Mouse (Mus musculus) ovary, postnatal 10 days (tissue): ENCODE measurements around the gene Psme3.
A peak's percentile ranks its signal among the peaks of the same experiment; 100 is the strongest.

ENCODE experiments used
- DNase-seq: peaks from one replicate; pipeline ENCODE4 v3.0.0; 2022; ENCODE audit warnings: low spot score

Gene Psme3

DNA sequence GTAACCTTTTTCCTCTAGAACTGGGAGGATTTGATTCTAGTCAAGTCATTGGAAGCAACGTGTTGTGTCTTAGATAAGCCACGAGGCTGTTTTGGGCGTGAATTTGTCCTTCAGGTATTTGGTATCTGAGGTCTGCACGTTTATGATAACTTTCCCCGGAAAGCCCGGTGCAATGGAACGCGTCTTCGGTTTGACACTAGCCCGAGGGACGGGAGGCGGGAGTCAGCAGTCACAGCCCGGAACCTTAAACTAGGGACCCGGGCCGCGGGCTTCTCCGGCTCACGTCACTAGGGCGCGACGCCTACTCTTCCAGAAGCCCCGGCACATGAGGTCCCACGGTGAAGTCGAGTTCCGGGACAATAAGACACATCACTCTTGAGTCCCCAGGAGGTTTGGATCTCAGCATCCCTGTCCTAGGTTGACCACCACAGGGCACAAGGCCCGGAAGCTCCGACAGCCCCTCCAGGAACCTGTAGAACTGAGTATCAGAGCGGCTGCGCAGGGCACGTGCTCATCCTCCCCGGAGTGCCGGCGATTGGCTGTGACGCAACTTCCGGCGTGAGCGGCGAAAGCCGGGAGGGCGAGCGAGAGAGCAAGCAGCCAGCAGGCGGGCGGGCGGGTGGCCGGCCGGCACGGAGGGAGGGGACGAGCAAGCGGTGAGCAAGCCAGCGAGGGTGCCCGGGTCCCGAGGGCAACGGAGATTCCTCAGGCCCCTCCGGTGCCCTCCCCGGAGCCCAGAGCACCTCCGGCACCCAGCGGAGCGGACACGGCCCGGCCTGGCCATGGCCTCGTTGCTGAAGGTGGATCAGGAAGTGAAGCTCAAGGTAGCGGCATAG lies at the start of gene Psme3:
Gene Psme3 (plus strand): TSS at position 549 of the 836 bp plus-strand sequence.
- DNase-seq: peak; percentile 87

DNA sequence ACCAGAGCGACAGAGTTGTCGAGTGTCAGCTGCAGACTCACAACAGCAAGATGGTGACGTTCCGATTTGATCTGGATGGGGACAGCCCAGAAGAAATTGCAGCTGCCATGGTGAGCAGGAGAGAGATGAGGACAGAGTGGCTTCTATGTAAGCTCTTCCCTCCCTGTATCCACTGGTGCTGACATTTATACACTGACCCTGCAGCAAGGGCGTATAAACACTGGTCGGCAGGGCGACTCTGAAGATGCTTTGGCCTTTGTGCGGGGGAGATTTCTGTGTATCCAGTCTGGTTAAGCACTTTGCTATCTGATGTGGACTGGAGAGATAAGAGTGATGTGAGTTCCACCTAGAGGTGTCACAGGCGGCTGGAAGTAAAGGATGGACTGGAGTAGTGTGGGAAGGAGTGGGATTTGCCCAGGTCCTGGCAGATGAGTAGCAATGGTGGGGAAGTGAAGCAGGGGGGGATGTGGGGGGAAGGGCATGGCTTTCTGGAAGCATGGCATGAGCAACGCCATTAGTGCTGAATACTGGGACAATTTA lies 46.4 kb upstream of the Psme3 start:
- no peak for DNase-seq

- DNase-seq: no peak
Observed at GRCm38 (mm10) chr11:101272446-101272845, 43.6 kb upstream of the Psme3 start.

DNA sequence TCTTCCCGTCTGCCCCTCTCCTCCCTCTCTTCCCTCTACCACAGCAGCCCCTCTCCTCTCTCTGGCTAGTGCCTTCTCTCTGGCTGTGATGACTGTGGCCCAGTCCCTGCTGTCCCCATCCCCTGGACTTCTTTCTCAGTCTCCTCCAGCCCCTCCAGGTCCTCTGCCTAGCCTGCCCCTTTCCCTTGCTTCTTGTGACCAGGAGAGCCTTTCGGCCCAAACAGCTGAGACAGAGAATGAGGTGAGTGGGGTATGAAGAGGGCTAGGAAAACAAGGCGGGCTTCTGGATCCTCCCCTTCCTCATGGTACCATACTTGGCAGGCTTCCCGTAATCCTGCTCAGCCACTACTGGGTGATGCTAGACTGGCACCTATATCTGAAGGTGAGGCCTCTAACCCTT lies 40.7 kb upstream of the Psme3 start:
- DNase-seq: no peak

- DNase-seq: no peak
Observed at GRCm38 (mm10) chr11:101276319-101277070, 39.5 kb upstream of the Psme3 start.

- no peak for DNase-seq
Observed at GRCm38 (mm10) chr11:101277381-101278222, 38.4 kb upstream of the Psme3 start.

- DNase-seq: peak; percentile 63
Observed at GRCm38 (mm10) chr11:101278223-101279192, 37.5 kb upstream of the Psme3 start, which contains the start of the genes Cntd1 and Coa3. Cntd1 (plus strand) TSS chr11:101279012. Coa3 (minus strand) TSS chr11:101279114.

DNA sequence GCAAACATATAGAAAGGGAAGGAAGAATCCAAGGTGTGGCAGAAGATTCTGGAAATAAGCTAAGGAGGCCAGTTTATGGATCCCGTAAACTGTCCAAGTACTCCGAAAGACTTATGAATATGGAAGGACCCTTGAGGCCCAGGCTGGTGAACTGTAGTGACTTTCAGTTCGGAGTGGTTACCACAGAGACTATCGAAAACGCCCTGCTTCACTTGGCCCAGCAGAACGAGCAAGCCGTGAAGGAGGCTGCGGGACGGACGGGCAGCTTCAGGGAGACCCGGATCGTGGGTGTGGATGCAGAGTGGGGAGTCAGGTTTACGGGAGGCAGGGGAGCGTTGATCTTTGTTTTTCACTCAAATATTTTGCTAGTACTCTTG lies 36.8 kb upstream of the Psme3 start:
- DNase-seq: no peak

DNA sequence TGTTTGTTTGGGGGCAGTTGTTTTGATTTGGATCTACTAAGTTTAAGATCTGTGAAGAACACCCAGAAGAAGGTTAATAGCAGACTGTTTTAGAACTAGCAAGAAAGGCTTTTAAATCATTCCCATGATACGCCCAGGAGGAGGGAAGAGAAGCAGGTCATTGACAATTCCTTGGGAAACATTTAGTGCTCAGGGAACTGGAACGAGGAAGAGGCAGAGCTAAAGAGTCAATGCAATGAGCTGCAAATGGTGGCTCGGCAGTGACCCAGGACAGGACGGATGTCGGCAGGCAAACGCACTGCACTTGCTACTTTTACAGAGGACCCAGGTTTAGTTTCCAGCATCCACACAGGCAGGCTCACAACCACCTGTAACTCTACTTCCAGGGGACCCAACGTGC lies 35.2 kb upstream of the Psme3 start:
- no peak for DNase-seq

DNA sequence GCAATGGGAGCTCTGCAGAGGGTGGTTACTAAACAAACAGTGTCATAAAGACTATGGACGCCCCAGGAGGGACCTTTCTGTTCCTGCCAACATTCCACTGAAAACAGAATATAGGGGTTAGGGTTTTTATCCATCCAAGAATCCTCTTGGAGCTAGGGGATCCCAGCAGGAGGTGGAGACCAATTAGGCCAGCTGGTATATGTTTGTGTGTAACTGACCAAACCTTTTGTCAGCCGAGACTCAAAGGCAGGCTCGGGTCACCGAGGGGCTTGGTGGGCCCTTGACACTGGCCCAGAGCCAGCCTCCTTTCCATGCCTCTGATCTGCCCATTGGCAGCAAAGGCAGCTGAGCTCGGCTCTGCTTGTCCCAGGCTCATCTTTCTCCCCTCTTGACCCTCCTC lies 33.1 kb upstream of the Psme3 start:
- DNase-seq: no peak

DNA sequence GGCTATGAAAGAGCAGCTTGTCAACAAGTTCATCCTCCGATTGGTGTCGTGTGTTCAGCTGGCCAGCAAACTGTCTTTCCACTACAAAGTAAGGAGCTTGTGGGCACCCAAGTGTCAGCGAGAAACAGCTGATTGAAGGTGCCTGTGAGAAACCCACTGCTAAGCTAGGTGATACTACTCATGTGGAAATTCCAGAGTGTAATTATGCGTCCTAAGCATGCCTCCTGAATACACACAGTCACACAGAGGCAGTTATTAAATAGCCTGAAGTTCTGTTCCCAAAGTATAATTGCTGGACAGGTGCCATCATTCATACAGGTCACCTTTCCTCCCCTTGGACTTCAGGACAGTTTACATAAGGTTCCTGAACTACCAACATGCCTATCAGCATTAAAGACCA lies 32.2 kb upstream of the Psme3 start:
- no peak for DNase-seq

DNA sequence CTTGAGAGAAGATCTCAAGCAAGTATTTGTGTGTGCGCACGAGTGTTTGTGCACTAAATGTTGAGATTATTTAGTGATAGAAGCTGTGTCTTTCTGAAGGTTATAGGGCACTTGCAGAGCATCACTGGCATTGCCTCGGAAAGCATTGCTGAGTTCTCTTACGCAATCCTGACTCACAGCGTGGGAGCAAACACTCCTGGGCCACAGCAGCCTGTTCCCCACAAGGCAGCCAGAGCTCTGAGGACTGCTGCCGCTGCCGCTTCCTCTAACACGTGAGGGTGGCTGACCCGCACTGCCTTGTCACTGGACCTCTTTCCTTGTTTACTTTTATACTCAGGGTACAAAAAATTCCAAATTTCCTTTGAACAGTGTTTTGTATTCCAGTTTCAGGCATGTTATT lies 28.7 kb upstream of the Psme3 start:
- DNase-seq: no peak

DNA sequence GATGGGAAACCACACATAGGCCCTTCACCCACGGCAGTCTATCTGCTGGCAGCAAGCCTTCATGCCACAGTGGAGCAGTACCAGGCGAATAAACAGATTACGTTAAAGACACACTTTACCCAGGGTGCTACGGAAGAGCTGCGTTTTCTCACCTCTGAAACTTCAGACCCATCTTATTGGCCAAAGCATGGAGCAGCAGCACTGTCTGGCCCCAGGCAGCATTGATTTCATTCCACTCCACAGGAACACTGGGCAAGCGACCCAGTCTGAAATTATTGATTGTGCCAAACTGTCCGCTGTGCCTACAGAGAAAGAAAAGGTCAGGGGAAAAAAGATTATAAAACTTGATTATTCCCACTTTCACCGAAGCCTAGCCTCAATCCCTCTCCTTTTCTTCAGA lies 24.8 kb upstream of the Psme3 start:
- no peak for DNase-seq

- no peak for DNase-seq
Observed at GRCm38 (mm10) chr11:101295191-101295590, 20.8 kb upstream of the Psme3 start.

GRCm38 (mm10) chr11:101300881-101301280 lies 15.1 kb upstream of the Psme3 start:
- DNase-seq: no peak

- no peak for DNase-seq
Observed at GRCm38 (mm10) chr11:101301299-101302003, 14.6 kb upstream of the Psme3 start.

DNA sequence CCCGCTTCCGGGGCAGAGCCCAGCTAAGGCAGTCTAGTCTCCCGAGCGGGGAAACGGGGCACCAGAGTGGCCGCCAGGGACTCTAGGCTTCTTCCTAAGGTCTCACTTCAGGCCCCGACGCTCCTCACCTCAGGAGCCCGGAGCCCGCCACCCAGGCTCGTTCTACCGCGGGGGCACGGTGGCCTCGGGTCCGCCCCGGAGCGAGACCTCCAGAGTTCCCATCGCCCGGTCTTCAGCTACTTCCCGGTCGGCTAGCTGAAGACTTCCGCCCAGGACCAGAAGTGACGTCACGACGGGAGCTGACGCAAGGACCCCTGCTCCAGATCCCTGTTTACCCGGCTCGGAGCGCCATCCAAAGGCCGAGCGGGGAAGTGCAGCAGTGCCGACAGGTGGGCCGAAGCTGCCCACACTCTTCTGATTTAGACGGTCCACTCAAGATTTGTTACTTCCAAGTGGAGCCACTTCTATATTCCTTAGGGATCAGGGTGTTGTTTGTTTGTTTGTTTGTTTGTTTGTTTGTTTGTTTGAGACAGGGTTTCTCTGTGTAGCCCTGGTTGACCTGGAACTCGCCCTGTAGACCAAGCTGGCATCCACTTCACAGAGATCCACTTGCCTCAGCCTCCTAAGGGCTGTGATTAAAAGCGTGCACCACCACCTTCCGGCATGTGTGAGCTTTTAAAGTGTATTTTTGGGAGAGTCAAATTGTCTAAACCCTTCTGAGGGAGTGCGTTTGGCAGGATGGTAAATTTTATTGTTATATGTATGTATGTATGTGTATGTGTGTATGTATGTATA lies 13.8 kb upstream of the Psme3 start, which contains the start of gene Becn1:
Gene Becn1 (minus strand): TSS at position 283 of the 795 bp plus-strand sequence.
- DNase-seq: peak; percentile 95

DNA sequence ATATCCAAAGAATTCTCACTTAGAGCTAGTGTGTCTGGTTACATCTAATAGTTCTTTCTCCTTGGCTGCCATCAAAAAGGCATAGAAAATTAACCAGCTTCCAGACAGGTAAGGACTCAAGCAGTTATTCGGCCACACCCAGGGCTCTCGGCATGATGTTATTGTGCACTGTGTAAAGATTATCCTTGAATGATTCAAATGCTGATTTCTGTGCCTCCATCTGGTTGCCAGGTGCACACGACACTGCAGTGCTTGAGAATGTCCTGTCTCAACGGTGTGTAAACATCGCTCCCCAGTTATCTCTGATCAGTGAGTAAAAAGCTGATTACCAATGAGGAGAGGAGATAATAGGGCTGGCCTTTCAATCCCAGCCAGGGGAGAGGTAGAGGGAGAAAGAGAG lies 8.3 kb upstream of the Psme3 start:
- DNase-seq: no peak

DNA sequence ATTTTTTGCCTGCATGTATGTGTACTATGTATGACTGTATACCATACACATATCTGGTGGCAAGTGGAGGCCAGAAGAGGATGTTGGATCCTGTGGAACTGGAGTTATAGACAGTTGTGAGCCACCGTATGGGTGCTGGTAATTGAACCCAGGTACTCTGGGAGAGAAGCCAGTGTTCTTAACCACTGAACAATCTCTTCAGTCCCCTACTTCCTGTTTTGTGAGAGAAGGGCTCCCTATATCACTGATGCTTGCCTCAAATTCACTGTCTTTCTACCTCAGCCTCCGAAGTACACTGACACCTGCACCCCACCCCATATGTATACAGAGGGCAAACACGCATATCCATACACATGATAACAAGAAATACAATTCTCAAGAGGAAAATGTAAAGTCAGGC lies 4.9 kb upstream of the Psme3 start:
- DNase-seq: no peak
